In the genomic region with DNA sequence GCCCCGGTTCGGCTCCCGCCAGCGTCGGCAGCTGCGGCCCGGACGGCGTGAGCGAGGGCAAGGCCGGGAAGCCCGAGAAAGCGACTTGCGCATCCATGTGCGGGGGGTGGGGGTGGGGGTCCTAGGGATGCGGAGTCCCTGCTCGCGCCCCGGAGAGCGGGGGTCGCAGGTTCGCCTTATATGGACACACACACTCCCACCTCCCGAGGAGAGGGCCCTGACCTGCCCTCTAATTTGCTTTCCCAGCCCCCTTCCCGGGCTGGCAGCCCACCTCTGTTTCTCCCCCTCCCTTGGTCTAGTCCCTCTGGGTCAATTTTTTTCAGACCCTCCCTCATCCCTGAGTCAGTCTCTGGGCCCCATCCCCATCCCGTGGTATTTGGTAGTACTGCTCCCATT, we compare ENCODE assay signal across 10 mouse cellular contexts. TPM values are rescaled to one million over a fixed set of nuclear protein-coding genes. Genes with fewer than 3 reads are reported as not detected.
DNase-seq lines count a peak whose midpoint lies in the region; ATAC-seq and TF ChIP-seq lines count a peak whose summit lies in the region.
"Had no signal": no experiment of that assay in that cellular context is flagged by ENCODE, and none has a peak within 500 bp of the region (broad histone marks: within the 10 kb centered on the region; RNA-seq: fewer than 3 reads in every experiment).

Gene Foxe3 (minus strand): TSS at position 97 of the 396 bp plus-strand sequence.

- no peaks in the 10 kb centered on the region for H3K36me3 ChIP-seq in heart, adult 2 months (ENCODE audit: control insufficient read depth, insufficient read depth, low read length)
- no peaks in the 10 kb centered on the region for H3K36me3 ChIP-seq in neural tube, embryonic 11.5 days (ENCODE audit: control insufficient read depth, insufficient read depth, low read length)
- no peaks in the 10 kb centered on the region for H3K36me3 ChIP-seq in limb, embryonic 15.5 days
- no peaks in the 10 kb centered on the region for H3K36me3 ChIP-seq in stomach, embryonic 14.5 days (ENCODE audit: control insufficient read depth, insufficient read depth, low read length)

- DNase-seq in heart, adult 2 months = no peak
- DNase-seq in heart, postnatal 10 days = no peak
- DNase-seq in neural tube, embryonic 11.5 days (ENCODE audit: low spot score) = no peak
- no peak for DNase-seq in neural tube, embryonic 10.5 days (ENCODE audit: extremely low spot score, low spot score)
- DNase-seq in urinary bladder, postnatal 36 days (ENCODE audit: low spot score in 2 of 2) = no peak

- no peak for ATAC-seq in neural tube, embryonic 11.5 days (ENCODE audit: insufficient read depth, low FRiP score, low TSS enrichment)
- 0 out of 2 replicates have a peak, but pooled peaks have one; percentile 18 for ATAC-seq in limb, embryonic 15.5 days (ENCODE audit: insufficient number of reproducible peaks, low FRiP score, low TSS enrichment, low read depth)
- 0 out of 2 replicates have a peak, but pooled peaks have one; percentile 7 for ATAC-seq in stomach, embryonic 14.5 days (ENCODE audit: insufficient number of reproducible peaks, insufficient read depth, low FRiP score, low read depth)
- no peak for ATAC-seq in megakaryocyte progenitor cell, adult 5-6 weeks (replicated peaks; ENCODE audit: poor library complexity)

- no peaks in the 10 kb centered on the region for H3K9me3 ChIP-seq in neural tube, embryonic 11.5 days (ENCODE audit: control insufficient read depth, low read length)
- no peaks in the 10 kb centered on the region for H3K9me3 ChIP-seq in limb, embryonic 15.5 days
- no peaks in the 10 kb centered on the region for H3K9me3 ChIP-seq in stomach, embryonic 14.5 days (ENCODE audit: control insufficient read depth, low read depth, low read length)

- peak within 1 kb of the TSS; percentile 34 for H3K4me3 ChIP-seq in heart, adult 2 months
- peak within 1 kb of the TSS; percentile 31 for H3K4me3 ChIP-seq in neural tube, embryonic 11.5 days (ENCODE audit: low read depth, low read length)
- H3K4me3 ChIP-seq in limb, embryonic 15.5 days = peak within 1 kb of the TSS; percentile 42
- peak within 1 kb of the TSS; percentile 38 for H3K4me3 ChIP-seq in stomach, embryonic 14.5 days (ENCODE audit: low read depth, low read length)

- TF ChIP-seq EP300 in heart, adult 2 months (IDR thresholded peaks at IDR 0.05; ENCODE audit: insufficient read depth, low read depth, low read length) = no peak

- WGBS in heart, adult 2 months = 3% methylated on average over 25 of the region's 25 CpGs
- WGBS in neural tube, embryonic 11.5 days = 1% methylated on average over 17 of the region's 25 CpGs
- WGBS in limb, embryonic 15.5 days = 5% methylated on average over 18 of the region's 25 CpGs
- under 1% methylated on average over 21 of the region's 25 CpGs for WGBS in stomach, embryonic 14.5 days

- peak within 1 kb of the TSS; percentile 36 for H3K9ac ChIP-seq in heart, adult 2 months (ENCODE audit: low read depth, low read length)
- no peak within 1 kb of the TSS for H3K9ac ChIP-seq in neural tube, embryonic 11.5 days (ENCODE audit: low read length)
- H3K9ac ChIP-seq in limb, embryonic 15.5 days = peak within 1 kb of the TSS; percentile 11; the same call in 1 of the 2 replicates
- H3K9ac ChIP-seq in stomach, embryonic 14.5 days (replicated peaks; ENCODE audit: low read depth, low read length) = no peak within 1 kb of the TSS

- no peaks in the 10 kb centered on the region for H3K79me2 ChIP-seq in heart, adult 2 months (replicated peaks; ENCODE audit: control insufficient read depth, insufficient read depth, low read length)

- H3K27me3 ChIP-seq in heart, adult 2 months (ENCODE audit: control insufficient read depth, insufficient read depth, low read length) = peaks cover 18% of the 10 kb centered on the region
- H3K27me3 ChIP-seq in neural tube, embryonic 11.5 days (ENCODE audit: control insufficient read depth, insufficient read depth, low read length) = peaks cover 62% of the 10 kb centered on the region
- H3K27me3 ChIP-seq in limb, embryonic 15.5 days = peaks cover 89% of the 10 kb centered on the region
- peaks cover 67% of the 10 kb centered on the region for H3K27me3 ChIP-seq in stomach, embryonic 14.5 days (ENCODE audit: control insufficient read depth, insufficient read depth, low read length)

- no peak for TF ChIP-seq CTCF in heart, adult 2 months (IDR thresholded peaks at IDR 0.05)

- no peak for TF ChIP-seq POLR2A in heart, adult 2 months (IDR thresholded peaks at IDR 0.05; ENCODE audit: insufficient read depth, low read depth, low read length)

- no peak within 1 kb of the TSS for H3K27ac ChIP-seq in heart, adult 2 months
- no peak within 1 kb of the TSS for H3K27ac ChIP-seq in neural tube, embryonic 11.5 days (ENCODE audit: low read depth, low read length)
- H3K27ac ChIP-seq in limb, embryonic 15.5 days = no peak within 1 kb of the TSS
- no peak within 1 kb of the TSS for H3K27ac ChIP-seq in stomach, embryonic 14.5 days (ENCODE audit: low read length)
- H3K27ac ChIP-seq: macrophage had no signal

- H3K4me1 ChIP-seq in heart, adult 2 months (ENCODE audit: control insufficient read depth, insufficient read depth, low read length) = no peaks in the 10 kb centered on the region
- H3K4me1 ChIP-seq in neural tube, embryonic 11.5 days (ENCODE audit: control insufficient read depth, insufficient read depth, low read length) = no peaks in the 10 kb centered on the region
- peaks cover 14% of the 10 kb centered on the region for H3K4me1 ChIP-seq in limb, embryonic 15.5 days
- peaks cover 5% of the 10 kb centered on the region; the same call in 1 of the 2 replicates for H3K4me1 ChIP-seq in stomach, embryonic 14.5 days (ENCODE audit: control insufficient read depth, insufficient read depth, low read length)

- peak within 1 kb of the TSS; percentile 45 for H3K4me2 ChIP-seq in neural tube, embryonic 11.5 days (ENCODE audit: low read depth)
- peak within 1 kb of the TSS; percentile 74 for H3K4me2 ChIP-seq in limb, embryonic 15.5 days
- peak within 1 kb of the TSS; percentile 61 for H3K4me2 ChIP-seq in stomach, embryonic 14.5 days (replicated peaks; ENCODE audit: low read depth, low read length)

- intact Hi-C loops in heart, adult 2 months (cut with DNase I) = no loop called here
- intact Hi-C loops in heart, postnatal 10 days (cut with DNase I) = no loop called here

RNA-seq across cellular contexts. Expression of gene Foxe3, which starts in this region (rescaled TPM):
- not detected for total RNA-seq in heart, adult 2 months (2021)
- polyA plus RNA-seq in heart, adult 2 months (2012; rRNA removed) = not detected in 2 replicates
- total RNA-seq in heart, postnatal 10 days (2021) = not detected
- not detected in 2 replicates for polyA plus RNA-seq in neural tube, embryonic 11.5 days (2014; fragmentation: Nextera tagmentation; extraction: Ambion mirVana)
- not detected in 2 replicates for polyA plus RNA-seq in limb, embryonic 15.5 days (2015; fragmentation: Nextera tagmentation; extraction: Ambion mirVana)
- not detected in 2 replicates for polyA plus RNA-seq in stomach, embryonic 14.5 days (2014; fragmentation: Nextera tagmentation; extraction: Ambion mirVana)
- total RNA-seq in megakaryocyte progenitor cell, adult 5-6 weeks (2015) = not detected in 2 replicates
- total RNA-seq in megakaryocyte progenitor cell, adult 5-6 weeks (2017) = not detected in 2 replicates
- total RNA-seq: adrenal gland, adult 18-20 months had no signal
- polyA plus RNA-seq: macrophage had no signal

Comparison
In these comparisons a context has a peak if more than half of its experiments do, and no peak if none do; other contexts are left out.
1. Peak in ATAC-seq, H3K4me3 ChIP-seq, H3K9ac ChIP-seq and H3K4me2 ChIP-seq in limb, embryonic 15.5 days; RNA of the gene not detected or under 1 TPM.
2. Peak in ATAC-seq, H3K4me3 ChIP-seq and H3K4me2 ChIP-seq in stomach, embryonic 14.5 days; RNA of the gene not detected or under 1 TPM.